Mouse (Mus musculus): ENCODE measurements around the gene 1700057G04Rik. TPM values are rescaled to one million over a fixed set of nuclear protein-coding genes. Genes with fewer than 3 reads are reported as not detected.

The 1700057G04Rik gene
- polyA plus RNA-seq, 1 experiment from 2014 or later: not detected

GRCm38 (mm10) chr9:92360691-92361310 is 51.6 kb downstream of the 1700057G04Rik start:
- Histone ChIP-seq H3K9me3 (replicated peaks) (no peaks in the 10 kb centered on the region), H3K9ac (no peak overlapping the region), H3K27ac (no peak overlapping the region), H3K27me3 (no peaks in the 10 kb centered on the region), H3K4me3 (no peak overlapping the region), H3K4me1 (replicated peaks) (no peaks in the 10 kb centered on the region), H3K4me2 (no peak overlapping the region), H3K36me3 (no peaks in the 10 kb centered on the region)
- no peak for ATAC-seq (replicated peaks; ENCODE audit: insufficient number of reproducible peaks, insufficient read depth, low FRiP score, low read depth)
- WGBS: 73% methylated on average over 1 of the region's 1 CpGs

DNA sequence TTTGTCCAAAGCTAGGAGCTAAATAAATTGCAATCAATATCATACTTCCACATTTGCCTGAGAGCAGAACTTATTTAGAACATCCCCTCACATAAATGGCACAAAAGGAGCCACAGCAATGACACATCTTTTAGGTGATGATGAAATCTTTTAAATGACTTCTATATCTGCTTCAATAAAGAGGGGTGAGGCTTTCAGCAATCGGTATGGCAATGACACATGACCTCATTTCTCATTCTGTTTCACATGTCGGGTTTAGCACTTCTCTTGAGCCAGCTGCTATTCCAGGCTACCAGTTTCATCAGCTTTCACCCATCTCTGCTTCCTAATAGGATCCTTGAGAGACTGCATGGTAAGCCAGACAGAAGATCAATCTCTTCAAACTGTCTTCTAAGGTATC is 54.3 kb downstream of the 1700057G04Rik start:
- no peaks in the 10 kb centered on the region for H3K27me3 ChIP-seq
- H3K9ac ChIP-seq: no peak overlapping the region
- H3K4me1 ChIP-seq (replicated peaks): no peaks in the 10 kb centered on the region
- no peak overlapping the region for H3K4me2 ChIP-seq
- ATAC-seq (replicated peaks; ENCODE audit: insufficient number of reproducible peaks, insufficient read depth, low FRiP score, low read depth): no peak
- H3K4me3 ChIP-seq: no peak overlapping the region
- WGBS: 71% methylated on average over 2 of the region's 2 CpGs
- no peaks in the 10 kb centered on the region for H3K9me3 ChIP-seq (replicated peaks)
- no peaks in the 10 kb centered on the region for H3K36me3 ChIP-seq
- H3K27ac ChIP-seq: no peak overlapping the region

DNA sequence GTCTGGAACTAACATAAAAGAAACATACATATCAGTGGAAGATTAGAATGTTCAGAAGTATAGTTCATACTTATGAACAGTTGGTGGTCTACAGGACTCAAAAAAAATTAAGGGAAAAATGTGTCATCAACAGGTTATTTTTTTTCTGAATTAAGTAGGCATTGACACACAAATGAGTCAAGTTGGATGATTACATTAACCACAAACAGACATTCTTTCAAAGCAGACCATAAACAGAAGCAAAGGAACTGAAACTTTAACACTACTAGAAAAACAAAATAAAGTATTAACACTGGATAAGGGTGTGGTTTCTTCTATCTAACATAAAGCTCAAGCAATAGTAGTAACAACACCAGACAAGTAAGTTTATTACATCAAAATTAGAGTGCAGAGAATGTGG is 59.7 kb downstream of the 1700057G04Rik start:
- no peaks in the 10 kb centered on the region for H3K9me3 ChIP-seq (replicated peaks)
- no peaks in the 10 kb centered on the region for H3K27me3 ChIP-seq
- no peak overlapping the region for H3K9ac ChIP-seq
- H3K4me3 ChIP-seq: no peak overlapping the region
- H3K4me1 ChIP-seq (replicated peaks): no peaks in the 10 kb centered on the region
- no peak overlapping the region for H3K27ac ChIP-seq
- no peak for ATAC-seq (replicated peaks; ENCODE audit: insufficient number of reproducible peaks, insufficient read depth, low FRiP score, low read depth)
- H3K4me2 ChIP-seq: no peak overlapping the region
- no peaks in the 10 kb centered on the region for H3K36me3 ChIP-seq

DNA sequence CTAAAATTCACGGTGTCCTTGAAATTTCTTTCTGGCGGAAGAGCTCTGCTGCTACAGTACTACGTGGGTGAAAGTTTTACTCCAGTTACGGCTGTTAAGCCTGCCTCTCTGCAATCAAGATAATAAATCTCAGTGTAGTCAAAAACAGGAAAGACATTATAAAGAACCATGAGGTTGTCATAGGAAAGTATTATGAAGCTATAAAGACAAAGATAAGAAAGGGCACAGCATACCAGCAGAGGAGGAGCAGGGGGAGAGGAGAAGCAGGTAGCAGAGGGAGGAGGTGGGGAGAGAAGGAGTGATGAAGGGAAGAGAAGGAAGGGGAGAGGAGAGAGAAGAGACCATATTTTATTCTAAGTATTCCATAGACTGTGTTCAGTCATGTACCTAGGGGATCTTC is 64.7 kb downstream of the 1700057G04Rik start:
- 49% methylated on average over 4 of the region's 4 CpGs for WGBS
- no peaks in the 10 kb centered on the region for H3K36me3 ChIP-seq
- H3K9me3 ChIP-seq (replicated peaks): no peaks in the 10 kb centered on the region
- H3K27ac ChIP-seq: no peak overlapping the region
- no peak overlapping the region for H3K4me3 ChIP-seq
- ATAC-seq (replicated peaks; ENCODE audit: insufficient number of reproducible peaks, insufficient read depth, low FRiP score, low read depth): no peak
- no peak overlapping the region for H3K4me2 ChIP-seq
- H3K27me3 ChIP-seq: no peaks in the 10 kb centered on the region
- peaks cover 5% of the 10 kb centered on the region for H3K4me1 ChIP-seq (replicated peaks)
- no peak overlapping the region for H3K9ac ChIP-seq

- H3K4me1 ChIP-seq (replicated peaks): peaks cover 5% of the 10 kb centered on the region
- WGBS: 21% methylated on average over 7 of the region's 7 CpGs
- no peak overlapping the region for H3K4me3 ChIP-seq
- H3K36me3 ChIP-seq: no peaks in the 10 kb centered on the region
- H3K27me3 ChIP-seq: no peaks in the 10 kb centered on the region
- no peak overlapping the region for H3K4me2 ChIP-seq
- ATAC-seq (replicated peaks; ENCODE audit: insufficient number of reproducible peaks, insufficient read depth, low FRiP score, low read depth): peak; percentile 67
- H3K9ac ChIP-seq: no peak overlapping the region
- H3K9me3 ChIP-seq (replicated peaks): no peaks in the 10 kb centered on the region
- no peak overlapping the region for H3K27ac ChIP-seq
Measured at GRCm38 (mm10) chr9:92374705-92375199, 65.6 kb downstream of the 1700057G04Rik start.

- Histone ChIP-seq H3K27me3 (no peaks in the 10 kb centered on the region), H3K4me1 (replicated peaks) (peaks cover 5% of the 10 kb centered on the region), H3K9me3 (replicated peaks) (no peaks in the 10 kb centered on the region), H3K4me2 (no peak overlapping the region), H3K4me3 (no peak overlapping the region), H3K27ac (no peak overlapping the region), H3K36me3 (no peaks in the 10 kb centered on the region), H3K9ac (no peak overlapping the region)
- 0 out of 2 replicates have a peak, but pooled peaks have one; percentile 43 for ATAC-seq (replicated peaks; ENCODE audit: insufficient number of reproducible peaks, insufficient read depth, low FRiP score, low read depth)
- 50% methylated on average over 8 of the region's 8 CpGs for WGBS
Measured at GRCm38 (mm10) chr9:92375378-92375777, 66.2 kb downstream of the 1700057G04Rik start.

DNA sequence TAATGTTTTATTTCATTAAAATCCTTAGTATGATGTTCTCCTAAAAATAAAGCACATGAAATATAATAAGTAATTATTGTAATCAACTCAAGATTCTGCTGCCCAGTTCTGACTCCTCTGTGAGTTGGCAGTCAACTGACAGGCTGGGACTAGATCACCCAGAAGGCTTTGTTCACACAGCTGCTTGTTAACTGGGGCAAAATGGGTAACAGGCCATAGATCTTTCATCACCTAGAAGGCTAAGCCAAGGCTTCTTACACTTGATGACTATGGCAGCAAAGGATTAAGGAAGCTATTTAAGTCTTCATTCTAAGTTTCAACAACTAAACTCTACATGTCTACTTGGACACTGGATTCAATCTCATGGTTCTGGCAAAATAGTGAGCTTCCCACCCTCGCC is 68.8 kb downstream of the 1700057G04Rik start:
- Histone ChIP-seq H3K4me2 (no peak overlapping the region), H3K4me3 (no peak overlapping the region), H3K4me1 (replicated peaks) (peaks cover 5% of the 10 kb centered on the region), H3K36me3 (no peaks in the 10 kb centered on the region), H3K27me3 (no peaks in the 10 kb centered on the region), H3K27ac (no peak overlapping the region), H3K9ac (no peak overlapping the region), H3K9me3 (replicated peaks) (no peaks in the 10 kb centered on the region)
- ATAC-seq (replicated peaks; ENCODE audit: insufficient number of reproducible peaks, insufficient read depth, low FRiP score, low read depth): no peak
- WGBS: 53% methylated on average over 1 of the region's 1 CpGs

- peaks cover 5% of the 10 kb centered on the region for H3K4me1 ChIP-seq (replicated peaks)
- H3K9me3 ChIP-seq (replicated peaks): no peaks in the 10 kb centered on the region
- no peaks in the 10 kb centered on the region for H3K27me3 ChIP-seq
- no peak overlapping the region for H3K4me3 ChIP-seq
- no peaks in the 10 kb centered on the region for H3K36me3 ChIP-seq
- no peak overlapping the region for H3K4me2 ChIP-seq
- no peak overlapping the region for H3K9ac ChIP-seq
- H3K27ac ChIP-seq: no peak overlapping the region
- 57% methylated on average over 5 of the region's 5 CpGs for WGBS
- no peak for ATAC-seq (replicated peaks; ENCODE audit: insufficient number of reproducible peaks, insufficient read depth, low FRiP score, low read depth)
Measured at GRCm38 (mm10) chr9:92379240-92379639, 70.1 kb downstream of the 1700057G04Rik start.

GRCm38 (mm10) chr9:92383415-92383814 is 74.2 kb downstream of the 1700057G04Rik start:
- Histone ChIP-seq H3K36me3 (no peaks in the 10 kb centered on the region), H3K4me3 (no peak overlapping the region), H3K9ac (no peak overlapping the region), H3K4me1 (replicated peaks) (no peaks in the 10 kb centered on the region), H3K9me3 (replicated peaks) (no peaks in the 10 kb centered on the region), H3K27me3 (no peaks in the 10 kb centered on the region), H3K4me2 (no peak overlapping the region), H3K27ac (no peak overlapping the region)
- 67% methylated on average over 3 of the region's 3 CpGs for WGBS
- ATAC-seq (replicated peaks; ENCODE audit: insufficient number of reproducible peaks, insufficient read depth, low FRiP score, low read depth): no peak

- H3K9ac ChIP-seq: no peak overlapping the region
- 49% methylated on average over 3 of the region's 3 CpGs for WGBS
- no peak overlapping the region for H3K4me3 ChIP-seq
- H3K4me1 ChIP-seq (replicated peaks): no peaks in the 10 kb centered on the region
- no peak overlapping the region for H3K27ac ChIP-seq
- no peaks in the 10 kb centered on the region for H3K36me3 ChIP-seq
- H3K4me2 ChIP-seq: no peak overlapping the region
- no peak for ATAC-seq (replicated peaks; ENCODE audit: insufficient number of reproducible peaks, insufficient read depth, low FRiP score, low read depth)
- no peaks in the 10 kb centered on the region for H3K9me3 ChIP-seq (replicated peaks)
- H3K27me3 ChIP-seq: no peaks in the 10 kb centered on the region
Measured at GRCm38 (mm10) chr9:92384401-92384800, 75.2 kb downstream of the 1700057G04Rik start.

- no peak overlapping the region for H3K27ac ChIP-seq
Measured at GRCm38 (mm10) chr9:92385831-92386230, 76.7 kb downstream of the 1700057G04Rik start.

GRCm38 (mm10) chr9:92386871-92387270 is 77.7 kb downstream of the 1700057G04Rik start:
- no peak for ATAC-seq (replicated peaks; ENCODE audit: insufficient number of reproducible peaks, insufficient read depth, low FRiP score, low read depth)
- WGBS: 56% methylated on average over 1 of the region's 1 CpGs
- H3K36me3 ChIP-seq: no peaks in the 10 kb centered on the region

More at GRCm38 (mm10) chr9:92385831-92386230, 76.7 kb downstream of the 1700057G04Rik start:
- no peaks in the 10 kb centered on the region for H3K27me3 ChIP-seq
- 79% methylated on average over 1 of the region's 1 CpGs for WGBS
- no peak overlapping the region for H3K9ac ChIP-seq
- no peak overlapping the region for H3K4me3 ChIP-seq
- no peaks in the 10 kb centered on the region for H3K9me3 ChIP-seq (replicated peaks)
- no peaks in the 10 kb centered on the region for H3K4me1 ChIP-seq (replicated peaks)
- ATAC-seq (replicated peaks; ENCODE audit: insufficient number of reproducible peaks, insufficient read depth, low FRiP score, low read depth): no peak
- H3K4me2 ChIP-seq: no peak overlapping the region
- H3K36me3 ChIP-seq: no peaks in the 10 kb centered on the region

More at GRCm38 (mm10) chr9:92386871-92387270, 77.7 kb downstream of the 1700057G04Rik start:
- no peak overlapping the region for H3K9ac ChIP-seq
- H3K4me3 ChIP-seq: no peak overlapping the region
- no peak overlapping the region for H3K27ac ChIP-seq
- no peaks in the 10 kb centered on the region for H3K4me1 ChIP-seq (replicated peaks)
- no peak overlapping the region for H3K4me2 ChIP-seq
- H3K27me3 ChIP-seq: no peaks in the 10 kb centered on the region
- H3K9me3 ChIP-seq (replicated peaks): no peaks in the 10 kb centered on the region

Data from heart, embryonic 15.5 days (tissue).